Mouse (Mus musculus) E14TG2a.4 (cell line): ENCODE measurements around the gene Pecr.

Experiments used
- CTCF ChIP-seq: conservative IDR thresholded peaks from 2 replicates; pipeline ENCODE4 v1.5.1; 2014; ENCODE audit warnings: low read length
- NANOG ChIP-seq: IDR thresholded peaks from 2 replicates; pipeline ENCODE4 v1.6.1; 2014; ENCODE audit warnings: borderline replicate concordance, low read length, mixed read lengths
- POU5F1 ChIP-seq: IDR thresholded peaks from 2 replicates; pipeline ENCODE4 v1.6.1; 2014; ENCODE audit warnings: low read length, borderline replicate concordance

DNA sequence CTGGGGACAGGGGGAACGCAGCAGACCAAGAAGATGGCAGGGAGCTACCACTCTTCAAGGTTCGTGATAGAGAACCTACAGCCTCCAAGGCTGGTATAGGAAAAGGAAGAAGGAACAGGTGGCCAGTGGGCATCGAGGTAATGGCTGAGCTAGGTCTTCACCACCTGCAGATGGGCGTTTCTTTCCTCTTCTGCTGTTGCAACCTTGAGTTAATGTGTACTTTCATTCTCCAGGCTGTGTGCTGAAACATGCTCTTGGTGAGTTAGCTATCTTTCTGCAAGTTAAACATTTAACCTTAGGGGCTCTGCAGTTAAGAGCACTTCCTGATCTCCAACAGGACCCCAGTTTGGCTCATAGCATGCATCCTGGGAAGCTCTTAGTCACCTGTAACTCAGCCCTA lies 3.8 kb upstream of the Pecr start:
- TF ChIP-seq CTCF, result no peak
- no peak for TF ChIP-seq NANOG
- TF ChIP-seq POU5F1, result no peak
